In the genomic region with DNA sequence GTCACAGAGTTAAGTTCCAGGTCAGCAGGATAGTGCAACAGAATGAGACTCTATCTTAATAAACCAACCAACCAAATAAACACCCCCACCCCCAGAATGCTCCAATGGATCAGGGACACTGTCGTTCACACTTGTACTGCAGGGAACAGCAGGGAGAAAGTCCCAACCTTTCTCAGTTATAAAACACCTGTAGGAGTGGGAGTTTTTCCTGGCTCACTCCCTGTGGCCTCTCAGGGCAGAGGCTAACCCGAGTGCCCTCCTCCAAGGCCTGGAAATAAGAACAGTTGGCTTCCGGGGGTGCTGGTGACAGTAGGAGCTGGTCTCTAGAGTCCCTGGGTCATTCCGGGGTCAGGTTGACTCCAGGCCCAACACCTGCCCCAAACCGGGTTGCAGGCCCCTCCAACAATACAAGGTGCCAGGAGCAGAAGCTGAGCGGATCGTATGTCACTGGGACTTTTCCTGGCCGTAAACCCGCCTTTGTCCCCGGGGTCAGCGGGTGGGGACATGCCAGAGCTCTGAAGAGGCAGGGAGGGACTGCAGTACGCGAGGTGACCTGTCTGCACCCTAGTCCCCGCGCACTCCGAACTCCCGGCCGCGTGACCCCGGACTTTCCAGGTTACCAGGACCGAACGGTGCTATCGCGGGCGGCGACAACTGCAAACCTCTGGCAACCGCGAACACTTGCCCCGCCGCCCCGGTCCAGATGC, we compare ENCODE assay signal across 8 mouse cellular contexts. TPM values are rescaled to one million over a fixed set of nuclear protein-coding genes. Genes with fewer than 3 reads are reported as not detected.
DNase-seq lines count a peak whose midpoint lies in the region; ATAC-seq and TF ChIP-seq lines count a peak whose summit lies in the region.

No protein-coding gene starts in this region.

- peak; percentile 86 for TF ChIP-seq POLR2A in ES-Bruce4 (IDR thresholded peaks at IDR 0.05; ENCODE audit: insufficient read depth, low read length)
- no peak; the same call in 1 of the 2 replicates for TF ChIP-seq POLR2A in small intestine, adult 2 months (IDR thresholded peaks at IDR 0.05; ENCODE audit: low read depth, low read length)

- no peaks in the 10 kb centered on the region for H3K27me3 ChIP-seq in heart, embryonic 11.5 days (ENCODE audit: control insufficient read depth, insufficient read depth, low read length)
- no peaks in the 10 kb centered on the region for H3K27me3 ChIP-seq in ES-Bruce4 (ENCODE audit: control insufficient read depth, insufficient read depth, low read length, poor library complexity, severe bottlenecking)
- no peaks in the 10 kb centered on the region for H3K27me3 ChIP-seq in liver, embryonic 13.5 days
- no peaks in the 10 kb centered on the region for H3K27me3 ChIP-seq in small intestine, adult 2 months (ENCODE audit: control insufficient read depth, insufficient read depth, low read length)

- peak; percentile 58 for ATAC-seq in heart, embryonic 11.5 days (replicated peaks; ENCODE audit: insufficient number of reproducible peaks, low FRiP score, low TSS enrichment)
- peak; percentile 19 for ATAC-seq in granulocyte monocyte progenitor cell, adult 5-6 weeks (replicated peaks; ENCODE audit: poor library complexity, severe bottlenecking)
- ATAC-seq in liver, embryonic 13.5 days (ENCODE audit: low read depth), result peak; percentile 60

- TF ChIP-seq CTCF in ES-Bruce4 (IDR thresholded peaks at IDR 0.05; ENCODE audit: low read depth, low read length), result no peak
- TF ChIP-seq CTCF in small intestine, adult 2 months (IDR thresholded peaks at IDR 0.05; ENCODE audit: extremely low read depth, insufficient read length, insufficient replicate concordance, low read depth, low read length), result no peak

- peak overlapping the region; percentile 73 for H3K4me3 ChIP-seq in heart, embryonic 11.5 days (ENCODE audit: low read depth, low read length)
- H3K4me3 ChIP-seq in ES-Bruce4 (ENCODE audit: low read depth, low read length), result peak overlapping the region; percentile 92
- peak overlapping the region; percentile 80 for H3K4me3 ChIP-seq in liver, embryonic 13.5 days (replicated peaks)
- peak overlapping the region; percentile 94 for H3K4me3 ChIP-seq in small intestine, adult 2 months (ENCODE audit: low read depth, low read length)

- peak overlapping the region; percentile 94 for H3K4me2 ChIP-seq in heart, embryonic 11.5 days
- H3K4me2 ChIP-seq in liver, embryonic 13.5 days, result peak overlapping the region; percentile 89

- WGBS in heart, embryonic 11.5 days (ENCODE audit: insufficient replicate concordance), result under 1% methylated on average over 31 of the region's 31 CpGs
- 2% methylated on average over 31 of the region's 31 CpGs for WGBS in liver, embryonic 13.5 days (ENCODE audit: insufficient replicate concordance)
- 1% methylated on average over 31 of the region's 31 CpGs for WGBS in small intestine, adult 2 months

- peak overlapping the region; percentile 84 for H3K9ac ChIP-seq in heart, embryonic 11.5 days (ENCODE audit: low read depth, low read length)
- H3K9ac ChIP-seq in ES-Bruce4 (ENCODE audit: low read depth, poor library complexity, severe bottlenecking), result peak overlapping the region; percentile 79
- peak overlapping the region; percentile 87 for H3K9ac ChIP-seq in liver, embryonic 13.5 days

- peak overlapping the region; percentile 75 for H3K27ac ChIP-seq in heart, embryonic 11.5 days (ENCODE audit: low read depth, low read length)
- H3K27ac ChIP-seq in ES-Bruce4 (ENCODE audit: insufficient read depth, low read length), result peak overlapping the region; percentile 29
- H3K27ac ChIP-seq in liver, embryonic 13.5 days, result peak overlapping the region; percentile 86
- H3K27ac ChIP-seq in small intestine, adult 2 months (ENCODE audit: insufficient read depth, low read depth, low read length), result peak overlapping the region; percentile 94

- H3K36me3 ChIP-seq in heart, embryonic 11.5 days (ENCODE audit: control insufficient read depth, insufficient read depth, low read length), result peaks cover 5% of the 10 kb centered on the region
- peaks cover 20% of the 10 kb centered on the region for H3K36me3 ChIP-seq in ES-Bruce4 (ENCODE audit: control insufficient read depth, insufficient read depth, low read length, poor library complexity, severe bottlenecking)
- H3K36me3 ChIP-seq in liver, embryonic 13.5 days, result peaks cover 33% of the 10 kb centered on the region
- peaks cover 19% of the 10 kb centered on the region for H3K36me3 ChIP-seq in small intestine, adult 2 months (ENCODE audit: control insufficient read depth, insufficient read depth, low read length)

- no peak for DNase-seq in heart, postnatal 14 days
- DNase-seq in liver, embryonic 13.5 days, result no peak
- DNase-seq in urinary bladder, postnatal 10 days (ENCODE audit: low spot score), result no peak
- DNase-seq in frontal cortex, postnatal 14 days (ENCODE audit: low spot score in 2 of 2), result no peak

- TF ChIP-seq EP300 in ES-Bruce4 (IDR thresholded peaks at IDR 0.05; ENCODE audit: insufficient read depth, low read depth, low read length), result 0 out of 2 replicates have a peak, but pooled peaks have one; percentile 32

- no peaks in the 10 kb centered on the region for H3K9me3 ChIP-seq in heart, embryonic 11.5 days (replicated peaks; ENCODE audit: control insufficient read depth, low read length)
- H3K9me3 ChIP-seq in ES-Bruce4 (replicated peaks; ENCODE audit: control insufficient read depth, insufficient read depth, low read length, poor library complexity, severe bottlenecking), result no peaks in the 10 kb centered on the region
- H3K9me3 ChIP-seq in liver, embryonic 13.5 days (replicated peaks), result no peaks in the 10 kb centered on the region

- intact Hi-C loops in heart, postnatal 14 days (cut with DNase I), result loop anchor here (5.0 kb wide), 1 partner anchor 37 kb away; no protein-coding TSS in a partner anchor

- peaks cover 21% of the 10 kb centered on the region for H3K4me1 ChIP-seq in heart, embryonic 11.5 days (ENCODE audit: control insufficient read depth, insufficient read depth, low read length)
- no peaks in the 10 kb centered on the region for H3K4me1 ChIP-seq in ES-Bruce4 (ENCODE audit: control insufficient read depth, insufficient read depth, low read length)
- H3K4me1 ChIP-seq in liver, embryonic 13.5 days (replicated peaks), result peaks cover 46% of the 10 kb centered on the region
- peaks cover 11% of the 10 kb centered on the region for H3K4me1 ChIP-seq in small intestine, adult 2 months (ENCODE audit: control insufficient read depth, insufficient read depth, insufficient read length, low read length)

RNA-seq across cellular contexts. Expression of a gene that starts 1.1 kb away (rescaled TPM):
- polyA plus RNA-seq in heart, embryonic 11.5 days (2014; fragmentation: Nextera tagmentation; extraction: Ambion mirVana), result 38.9 and 41.6 TPM in 2 replicates
- 10 to 100 TPM; 38.4 to 46.8 TPM for total RNA-seq in heart, postnatal 14 days (2021)
- 30.2 and 44.4 TPM in 2 replicates for polyA plus RNA-seq in ES-Bruce4 (2011; ENCODE audit: insufficient read depth, insufficient read length, low read depth, missing spikeins)
- 8.5 and 31.0 TPM in 2 replicates for total RNA-seq in granulocyte monocyte progenitor cell, adult 5-6 weeks (2014; fragmentation: Nextera tagmentation)
- total RNA-seq in granulocyte monocyte progenitor cell, adult 5-6 weeks (2017), result 6.5 and 6.9 TPM in 2 replicates
- polyA plus RNA-seq in liver, embryonic 13.5 days (2015; fragmentation: Nextera tagmentation; extraction: Ambion mirVana), result 17.9 and 19.5 TPM in 2 replicates
- polyA plus RNA-seq in small intestine, adult 2 months (2012; rRNA removed), result 49.5 and 129 TPM in 2 replicates

RNA-seq across cellular contexts. Expression of a gene that starts 14.0 kb away (rescaled TPM):
- 296 and 308 TPM in 2 replicates for polyA plus RNA-seq in heart, embryonic 11.5 days (2014; fragmentation: Nextera tagmentation; extraction: Ambion mirVana)
- total RNA-seq in heart, postnatal 14 days (2021), result 10 to 100 TPM; 75.0 to 76.5 TPM
- polyA plus RNA-seq in ES-Bruce4 (2011; ENCODE audit: insufficient read depth, insufficient read length, low read depth, missing spikeins), result 211 TPM in 2 replicates
- 187 and 226 TPM in 2 replicates for total RNA-seq in granulocyte monocyte progenitor cell, adult 5-6 weeks (2014; fragmentation: Nextera tagmentation)
- 247 and 312 TPM in 2 replicates for total RNA-seq in granulocyte monocyte progenitor cell, adult 5-6 weeks (2017)
- 185 and 200 TPM in 2 replicates for polyA plus RNA-seq in liver, embryonic 13.5 days (2015; fragmentation: Nextera tagmentation; extraction: Ambion mirVana)
- 109 and 152 TPM in 2 replicates for polyA plus RNA-seq in small intestine, adult 2 months (2012; rRNA removed)

RNA-seq across cellular contexts. Expression of a gene that starts 26.8 kb away (rescaled TPM):
- 0.26 and 0.37 TPM in 2 replicates for polyA plus RNA-seq in heart, embryonic 11.5 days (2014; fragmentation: Nextera tagmentation; extraction: Ambion mirVana)
- total RNA-seq in heart, postnatal 14 days (2021), result 1 to 10 TPM in 1 of 2 experiments, under 1 TPM in 1; 0.41 to 1.6 TPM
- 1.9 and 2.1 TPM in 2 replicates for polyA plus RNA-seq in ES-Bruce4 (2011; ENCODE audit: insufficient read depth, insufficient read length, low read depth, missing spikeins)
- total RNA-seq in granulocyte monocyte progenitor cell, adult 5-6 weeks (2014; fragmentation: Nextera tagmentation), result not detected in 2 replicates
- 0.67 TPM in 1 of 2 replicates, not detected in the other for total RNA-seq in granulocyte monocyte progenitor cell, adult 5-6 weeks (2017)
- polyA plus RNA-seq in liver, embryonic 13.5 days (2015; fragmentation: Nextera tagmentation; extraction: Ambion mirVana), result 3.9 and 4.1 TPM in 2 replicates
- 4.1 and 6.7 TPM in 2 replicates for polyA plus RNA-seq in small intestine, adult 2 months (2012; rRNA removed)

RNA-seq across cellular contexts. Expression of a gene that starts 39.7 kb away (rescaled TPM):
- polyA plus RNA-seq in heart, embryonic 11.5 days (2014; fragmentation: Nextera tagmentation; extraction: Ambion mirVana), result 97.8 and 102 TPM in 2 replicates
- total RNA-seq in heart, postnatal 14 days (2021), result 100 to 1,000 TPM; 159 to 162 TPM
- polyA plus RNA-seq in ES-Bruce4 (2011; ENCODE audit: insufficient read depth, insufficient read length, low read depth, missing spikeins), result 56.6 and 66.4 TPM in 2 replicates
- 7.7 and 12.3 TPM in 2 replicates for total RNA-seq in granulocyte monocyte progenitor cell, adult 5-6 weeks (2014; fragmentation: Nextera tagmentation)
- 24.6 and 27.0 TPM in 2 replicates for total RNA-seq in granulocyte monocyte progenitor cell, adult 5-6 weeks (2017)
- polyA plus RNA-seq in liver, embryonic 13.5 days (2015; fragmentation: Nextera tagmentation; extraction: Ambion mirVana), result 17.9 and 22.0 TPM in 2 replicates
- polyA plus RNA-seq in small intestine, adult 2 months (2012; rRNA removed), result 419 and 1,098 TPM in 2 replicates

RNA-seq across cellular contexts. Expression of a gene that starts 43.1 kb away (rescaled TPM):
- 0.19 and 0.59 TPM in 2 replicates for polyA plus RNA-seq in heart, embryonic 11.5 days (2014; fragmentation: Nextera tagmentation; extraction: Ambion mirVana)
- total RNA-seq in heart, postnatal 14 days (2021), result 1 to 10 TPM; 1.8 to 2.5 TPM
- not detected in 2 replicates for polyA plus RNA-seq in ES-Bruce4 (2011; ENCODE audit: insufficient read depth, insufficient read length, low read depth, missing spikeins)
- 2.9 and 5.2 TPM in 2 replicates for total RNA-seq in granulocyte monocyte progenitor cell, adult 5-6 weeks (2014; fragmentation: Nextera tagmentation)
- total RNA-seq in granulocyte monocyte progenitor cell, adult 5-6 weeks (2017), result 1.1 and 3.1 TPM in 2 replicates
- polyA plus RNA-seq in liver, embryonic 13.5 days (2015; fragmentation: Nextera tagmentation; extraction: Ambion mirVana), result 5.4 and 5.6 TPM in 2 replicates
- polyA plus RNA-seq in small intestine, adult 2 months (2012; rRNA removed), result 6.7 and 7.1 TPM in 2 replicates

Comparison
In these comparisons a context has a peak if more than half of its experiments do, and no peak if none do; other contexts are left out.
1. H3K27ac ChIP-seq: peak in every context shown above with its lines; median percentile 94 in small intestine, adult 2 months; 86 in liver, embryonic 13.5 days; 75 in heart, embryonic 11.5 days; 29 in ES-Bruce4.